Mouse (Mus musculus): ENCODE measurements around the gene Tcf12.

The Tcf12 gene

DNA sequence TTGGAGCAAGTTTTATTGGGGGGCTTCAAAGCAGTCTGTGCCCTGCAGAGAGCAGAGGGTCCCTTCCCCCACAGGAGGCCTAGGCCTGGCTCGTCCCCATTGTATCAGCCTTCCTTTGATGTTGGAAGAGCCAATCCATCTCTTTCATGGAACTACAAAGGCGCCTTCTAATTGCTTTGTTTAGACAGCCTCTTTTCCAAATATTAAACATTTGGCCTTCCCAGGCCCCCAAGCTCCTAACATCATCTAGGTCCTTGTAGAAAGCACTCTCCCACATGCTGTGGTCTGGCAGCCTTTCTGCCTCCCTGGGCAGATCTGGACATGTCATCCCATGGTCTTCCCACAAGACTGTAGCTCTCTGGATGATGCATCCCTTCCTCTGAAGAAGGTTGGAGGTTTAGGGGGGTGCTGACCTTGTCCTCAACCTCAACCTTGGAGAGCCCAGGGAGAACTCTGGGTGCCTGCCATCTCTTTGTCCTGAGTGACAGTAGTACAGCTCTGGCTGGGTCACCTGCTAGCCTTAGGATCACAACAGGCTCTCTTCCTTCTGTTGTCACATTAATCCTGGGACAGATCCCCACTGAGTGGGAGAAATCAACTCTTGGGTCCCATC is 276.4 kb downstream of the Tcf12 start:
- DNase-seq (ENCODE audit: low spot score): no peak

DNA sequence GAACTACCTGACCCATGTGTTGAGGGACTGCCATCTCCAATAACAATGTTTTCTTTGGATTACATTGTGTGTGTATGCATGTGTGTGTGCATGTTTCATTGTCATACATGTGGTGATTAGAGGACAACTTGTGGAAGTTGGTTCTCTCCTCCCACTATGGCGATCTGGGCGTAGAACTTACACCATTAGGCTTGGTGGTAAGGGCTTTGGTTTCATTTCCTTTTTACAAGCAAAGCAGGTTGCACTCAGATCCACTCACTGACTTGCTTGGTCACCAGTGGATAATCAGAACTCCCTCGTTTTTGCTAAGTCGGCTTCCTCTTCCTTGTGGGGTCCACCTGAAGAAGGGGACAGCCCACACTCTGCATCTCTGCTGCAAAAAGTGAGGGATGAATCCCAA is 277.0 kb downstream of the Tcf12 start:
- DNase-seq (ENCODE audit: low spot score): no peak

DNA sequence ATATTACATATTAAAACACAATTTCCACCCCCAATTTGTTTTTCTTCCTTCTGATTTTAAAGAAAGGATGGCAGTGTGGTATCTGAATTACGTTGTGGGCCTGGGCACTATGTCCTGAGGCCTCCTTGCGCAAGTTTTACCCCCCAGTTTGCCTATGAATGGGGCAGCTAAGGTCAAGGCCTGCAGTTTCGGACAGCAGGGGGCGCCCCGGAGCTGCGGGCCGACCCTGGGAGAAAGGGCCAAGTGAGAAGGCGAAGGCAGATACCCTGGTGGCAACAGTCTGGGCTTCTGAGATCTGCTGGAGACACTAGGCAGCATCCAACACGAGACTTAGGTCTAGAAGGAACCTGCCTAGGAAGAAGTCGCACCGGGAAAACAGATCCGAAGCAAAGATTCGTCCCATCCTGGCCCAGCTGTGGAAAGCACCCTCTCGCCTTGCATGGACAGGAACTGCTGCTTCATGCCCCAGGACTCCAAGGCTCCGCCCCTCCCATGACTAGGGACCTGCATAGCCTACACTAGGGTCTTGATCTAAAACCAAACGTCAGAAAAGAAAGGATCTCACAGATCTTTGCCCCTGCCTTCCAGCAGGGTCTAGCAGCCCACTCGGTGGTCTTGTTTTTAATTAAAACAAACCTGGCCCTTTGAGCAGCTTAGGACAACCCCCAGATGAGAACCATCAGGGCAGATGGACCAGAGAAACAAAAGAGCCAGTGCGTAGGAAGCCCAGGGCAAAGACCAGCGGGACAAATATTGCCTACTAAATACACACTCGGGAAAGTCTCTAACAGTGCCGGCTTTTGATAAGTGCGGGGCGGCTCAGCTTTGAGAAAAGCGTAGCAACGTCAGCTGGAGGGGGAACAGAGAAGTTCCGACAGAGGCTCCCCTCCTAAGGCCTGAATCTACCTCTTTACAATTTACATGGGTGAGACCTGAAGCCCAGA is 279.6 kb downstream of the Tcf12 start:
- DNase-seq (ENCODE audit: low spot score): peak; percentile 79

DNA sequence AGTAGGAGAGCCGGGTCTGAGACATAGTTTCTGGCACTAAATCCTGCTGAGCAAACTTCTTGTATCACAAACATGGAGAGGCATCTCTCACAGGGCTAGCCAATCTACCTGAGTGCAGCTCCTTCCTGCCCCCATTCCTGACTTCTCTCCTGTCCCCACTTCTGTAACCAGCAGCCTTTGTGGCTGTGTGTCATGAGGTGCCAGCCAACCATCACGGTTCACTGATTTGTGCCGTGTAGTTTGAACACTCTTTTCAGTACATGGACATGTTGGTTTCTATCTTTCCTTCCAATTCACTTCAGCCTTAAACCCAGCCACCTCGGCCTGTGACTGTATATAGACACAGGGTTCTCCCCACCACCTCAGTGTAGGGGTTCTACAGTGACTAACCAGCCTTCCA is 280.7 kb downstream of the Tcf12 start:
- DNase-seq (ENCODE audit: low spot score): no peak

DNA sequence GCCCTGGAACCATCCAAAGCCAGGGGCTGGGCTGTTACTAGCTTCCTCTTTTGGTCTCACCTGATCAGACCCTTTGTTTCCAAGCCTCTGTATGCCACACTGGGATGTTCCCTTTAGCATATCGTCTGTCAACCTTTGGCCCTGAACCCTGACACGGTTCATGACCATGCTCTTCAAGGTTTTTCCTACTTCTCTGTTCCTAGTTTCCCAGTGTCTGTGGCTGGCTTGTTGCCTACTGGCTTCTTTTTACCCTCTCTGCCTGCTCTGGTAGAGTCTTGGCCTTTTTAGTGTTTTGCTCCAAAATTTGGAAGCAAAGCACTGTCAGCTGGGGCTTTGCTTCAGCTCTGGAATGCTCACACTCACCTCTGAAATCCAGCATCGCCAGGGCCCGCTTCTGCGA is 281.3 kb downstream of the Tcf12 start:
- no peak for DNase-seq (ENCODE audit: low spot score)

DNA sequence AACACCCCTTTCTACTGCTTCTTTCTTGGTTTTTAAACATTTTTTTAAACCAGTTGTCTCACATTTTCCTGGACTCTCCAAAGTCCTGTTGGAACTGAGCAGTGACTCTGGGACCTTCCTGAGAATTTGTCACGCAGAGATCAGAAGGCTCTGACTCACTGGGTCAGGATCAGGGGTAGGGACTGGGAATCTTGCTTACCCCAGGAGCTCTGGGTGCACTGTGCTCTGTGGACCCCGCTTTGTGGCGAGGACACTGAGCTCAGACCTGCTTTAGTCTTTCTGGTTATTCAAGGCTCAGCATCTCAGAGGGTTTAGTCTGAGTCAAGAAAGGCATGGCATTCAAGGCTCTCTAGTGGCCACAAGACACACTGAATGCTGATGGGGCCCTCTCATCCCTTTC is 281.9 kb downstream of the Tcf12 start:
- no peak for DNase-seq (ENCODE audit: low spot score)

DNA sequence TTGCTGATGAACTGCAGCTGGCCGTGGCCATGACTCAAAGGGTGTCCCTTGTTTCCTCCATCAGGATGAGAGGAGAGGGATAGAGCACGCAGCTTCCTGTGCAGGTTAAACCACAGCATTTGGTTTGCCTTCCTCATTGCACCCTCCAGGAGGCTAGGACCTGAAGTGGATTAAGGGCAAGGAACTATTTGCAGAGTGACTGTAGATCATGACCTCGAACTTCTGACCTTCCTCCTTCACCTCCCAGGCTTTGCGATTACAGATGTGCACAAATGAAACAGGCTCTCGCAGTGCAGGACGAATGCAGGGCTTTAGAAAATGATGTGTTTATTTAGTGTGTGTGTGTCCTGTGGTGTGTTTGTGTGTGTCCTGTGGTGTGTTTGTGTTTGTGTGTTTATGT is 282.5 kb downstream of the Tcf12 start:
- no peak for DNase-seq (ENCODE audit: low spot score)

DNA sequence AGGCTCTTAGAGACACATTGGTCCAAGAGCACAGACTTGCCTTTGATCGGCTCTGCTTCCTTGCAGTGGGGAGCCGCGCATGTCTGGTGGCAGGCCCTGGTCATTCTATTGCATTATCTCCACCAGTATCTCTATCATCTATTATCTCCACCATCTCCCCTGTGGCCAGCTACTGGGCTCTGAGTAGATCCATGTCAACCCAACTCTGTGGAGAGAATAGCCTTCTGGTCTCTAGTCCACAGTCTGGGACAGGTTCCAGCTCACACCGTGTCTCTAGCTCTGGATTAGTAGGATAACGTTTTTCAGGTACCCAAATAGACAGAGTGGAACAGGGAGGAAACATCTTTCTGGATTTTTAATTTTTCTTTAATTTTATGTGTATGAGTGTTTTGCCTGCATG is 284.3 kb downstream of the Tcf12 start:
- DNase-seq (ENCODE audit: low spot score): no peak

DNA sequence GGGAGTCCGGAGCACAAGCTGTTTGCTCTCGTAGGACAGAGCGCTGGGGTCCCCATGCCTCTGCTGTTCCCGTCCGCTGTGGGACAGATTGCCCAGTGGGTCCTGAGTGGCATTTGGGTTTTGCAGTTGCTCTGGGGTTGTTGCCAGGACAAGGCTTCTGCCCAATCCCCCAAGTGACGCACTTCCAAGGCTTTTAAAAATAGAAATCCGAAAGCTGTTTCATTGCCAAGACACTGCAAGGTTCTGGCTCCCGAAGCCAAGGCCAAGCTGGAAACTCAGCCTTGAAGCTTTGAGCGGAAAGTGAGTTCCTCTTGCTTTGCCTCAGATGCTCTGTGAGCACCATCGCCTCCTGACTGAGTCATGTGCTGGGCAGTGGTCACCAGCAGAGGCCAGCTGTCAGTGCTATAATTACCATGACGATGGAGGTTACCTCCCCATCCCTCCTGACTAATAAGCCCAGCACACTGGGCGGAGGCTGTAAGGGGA is 285.6 kb downstream of the Tcf12 start:
- peak; percentile 60 for DNase-seq (ENCODE audit: low spot score)

DNA sequence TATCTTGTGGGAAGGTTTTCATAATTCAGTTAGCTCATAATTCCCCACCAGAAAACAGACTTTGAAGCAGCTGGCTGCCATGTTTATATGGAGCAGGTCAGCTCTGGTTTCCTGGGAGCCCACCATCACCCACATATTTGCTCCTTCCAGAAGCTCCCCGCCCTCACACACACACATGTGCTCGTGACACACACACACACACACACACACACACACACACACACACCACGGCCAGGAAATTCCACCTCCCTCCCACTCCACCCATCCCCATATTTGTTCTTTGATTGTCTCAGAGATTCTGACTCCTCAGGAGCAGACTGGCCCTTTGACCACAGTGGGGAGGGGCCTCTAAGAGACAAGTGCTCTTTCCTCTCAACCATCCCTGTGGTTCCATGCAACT is 289.7 kb downstream of the Tcf12 start:
- DNase-seq (ENCODE audit: low spot score): no peak

DNA sequence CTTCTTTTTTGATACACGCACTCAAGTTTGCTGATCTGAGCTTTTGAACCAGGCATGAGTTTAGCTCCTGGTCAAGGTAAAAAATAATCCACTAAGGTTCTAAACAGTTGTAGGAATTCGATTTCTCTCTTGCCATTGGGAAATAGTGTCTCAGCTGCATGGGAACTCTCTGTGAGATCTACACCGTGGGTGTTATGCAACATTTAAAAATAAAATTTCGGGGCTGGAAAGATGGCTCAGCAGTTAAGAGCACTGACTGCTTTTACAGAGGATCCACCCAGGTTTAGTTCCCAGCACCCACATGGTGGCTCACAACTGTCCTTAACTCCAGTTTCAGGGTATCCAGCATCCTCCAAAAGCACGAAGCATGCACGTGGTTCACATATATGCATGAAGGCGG is 293.2 kb downstream of the Tcf12 start:
- DNase-seq (ENCODE audit: low spot score): no peak

DNA sequence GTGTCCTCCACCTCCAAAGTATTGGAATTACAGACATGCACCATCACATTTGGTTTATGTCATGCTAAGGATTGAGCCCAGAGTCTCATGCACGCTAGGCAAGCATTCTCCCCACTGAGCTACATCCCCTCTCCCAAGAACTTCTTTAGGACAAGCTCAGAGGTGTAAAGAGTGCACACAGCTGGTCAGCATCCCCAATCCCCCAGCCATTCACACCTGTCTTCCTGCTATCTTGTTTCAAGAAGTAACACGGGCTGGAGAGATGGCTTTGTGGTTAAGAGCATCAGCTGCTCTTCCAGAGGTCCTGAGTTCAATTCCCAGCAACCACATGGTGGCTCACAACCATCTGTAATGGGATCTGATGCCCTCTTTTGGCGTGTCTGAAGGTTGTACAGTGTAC is 295.6 kb downstream of the Tcf12 start:
- DNase-seq (ENCODE audit: low spot score): no peak

DNA sequence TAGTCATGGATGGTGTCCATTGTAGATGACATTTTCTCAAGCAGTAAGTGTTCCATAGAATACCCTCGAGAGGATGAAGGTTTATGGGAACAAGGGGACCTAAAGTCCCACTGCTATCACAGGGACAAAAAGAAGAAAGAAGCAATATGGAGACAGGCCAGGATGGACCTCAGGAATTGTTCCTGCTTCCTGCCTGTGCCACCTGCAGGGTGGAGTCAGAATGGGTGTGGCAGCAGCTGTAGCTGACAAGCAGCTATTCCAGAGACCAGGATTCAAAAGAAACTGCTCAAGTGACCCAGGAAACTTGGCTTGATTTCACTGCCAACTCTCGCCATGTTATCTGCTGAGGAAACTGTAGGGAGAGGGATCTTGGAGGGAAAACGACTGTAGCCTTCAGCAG is 298.1 kb downstream of the Tcf12 start:
- DNase-seq (ENCODE audit: low spot score): no peak

DNA sequence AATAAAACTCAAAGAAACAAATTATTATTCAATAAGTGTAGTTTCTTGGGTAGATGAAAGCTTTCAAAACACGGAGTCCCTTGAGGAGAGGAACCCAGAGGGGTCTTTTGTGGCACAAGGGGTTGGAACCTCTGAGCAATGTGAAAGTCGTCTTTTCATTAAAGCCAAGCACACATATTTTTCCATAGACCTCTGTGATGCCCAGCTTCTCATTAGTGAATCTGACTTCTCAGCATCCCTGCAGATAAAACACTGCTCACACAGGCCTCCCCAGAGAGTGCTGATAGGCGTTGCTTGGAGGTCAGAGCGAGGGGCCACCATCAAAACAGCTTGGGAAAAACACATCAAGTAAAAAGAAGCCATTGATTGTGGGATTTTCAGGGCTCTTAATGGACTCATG is 298.8 kb downstream of the Tcf12 start:
- no peak for DNase-seq (ENCODE audit: low spot score)

DNA sequence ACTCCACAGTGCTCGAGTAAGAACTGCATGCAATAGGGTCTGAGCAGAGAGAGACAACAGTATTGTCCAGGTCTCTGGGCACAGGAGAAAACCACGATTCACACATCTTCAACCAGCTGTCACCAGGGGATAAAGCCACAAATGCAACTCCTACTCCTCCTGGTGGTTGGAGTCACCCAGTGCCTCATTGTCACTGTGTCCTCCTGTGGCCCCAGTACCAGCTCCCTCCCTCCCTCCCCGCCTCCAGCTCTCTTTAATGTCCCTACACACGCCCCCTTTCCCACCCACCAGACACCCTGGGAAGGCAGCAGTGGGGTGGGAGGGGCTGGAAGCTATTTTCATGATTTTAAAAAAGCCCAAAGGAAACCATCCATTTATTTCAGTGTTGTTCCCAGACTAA is 299.3 kb downstream of the Tcf12 start:
- DNase-seq (ENCODE audit: low spot score): no peak

DNA sequence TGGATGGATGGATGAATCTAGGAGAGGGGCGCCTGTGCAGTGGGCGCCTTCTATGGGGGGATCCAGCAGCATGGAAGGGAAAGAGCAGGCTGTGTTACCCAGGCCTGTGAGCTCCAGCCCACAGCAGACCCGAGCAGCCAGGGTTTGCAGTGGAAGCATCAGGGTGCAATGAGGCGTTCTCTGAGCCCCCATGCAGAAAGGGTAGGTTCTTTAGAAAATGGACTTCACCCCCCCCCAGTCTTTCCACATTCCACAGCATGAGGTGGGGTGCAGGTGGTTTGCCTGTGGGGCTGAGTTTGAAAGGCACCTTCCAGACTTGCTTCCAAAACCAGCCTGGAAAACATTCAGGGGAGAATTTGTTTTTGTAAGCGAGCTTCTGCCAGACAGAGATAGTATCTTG is 300.3 kb downstream of the Tcf12 start:
- DNase-seq (ENCODE audit: low spot score): no peak

DNA sequence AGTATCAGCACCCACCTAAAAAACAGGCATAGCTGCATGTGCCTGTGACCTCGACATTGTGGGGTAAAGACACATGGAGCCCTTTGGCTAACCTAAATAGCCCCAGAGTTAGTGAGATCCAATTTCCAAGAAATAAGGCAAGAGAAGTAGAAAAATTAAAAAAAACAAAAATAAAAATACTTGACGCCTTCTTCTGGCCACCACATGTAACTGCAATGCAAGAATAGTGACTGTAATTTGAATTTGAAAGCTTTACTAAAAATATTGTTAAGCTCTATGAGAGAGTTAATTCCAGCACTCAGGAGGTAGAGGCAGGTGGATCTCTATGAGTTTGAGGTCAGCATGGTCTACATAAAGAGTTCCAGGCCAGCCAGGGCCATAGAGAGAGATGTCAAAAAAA is 300.9 kb downstream of the Tcf12 start:
- DNase-seq (ENCODE audit: low spot score): no peak

DNA sequence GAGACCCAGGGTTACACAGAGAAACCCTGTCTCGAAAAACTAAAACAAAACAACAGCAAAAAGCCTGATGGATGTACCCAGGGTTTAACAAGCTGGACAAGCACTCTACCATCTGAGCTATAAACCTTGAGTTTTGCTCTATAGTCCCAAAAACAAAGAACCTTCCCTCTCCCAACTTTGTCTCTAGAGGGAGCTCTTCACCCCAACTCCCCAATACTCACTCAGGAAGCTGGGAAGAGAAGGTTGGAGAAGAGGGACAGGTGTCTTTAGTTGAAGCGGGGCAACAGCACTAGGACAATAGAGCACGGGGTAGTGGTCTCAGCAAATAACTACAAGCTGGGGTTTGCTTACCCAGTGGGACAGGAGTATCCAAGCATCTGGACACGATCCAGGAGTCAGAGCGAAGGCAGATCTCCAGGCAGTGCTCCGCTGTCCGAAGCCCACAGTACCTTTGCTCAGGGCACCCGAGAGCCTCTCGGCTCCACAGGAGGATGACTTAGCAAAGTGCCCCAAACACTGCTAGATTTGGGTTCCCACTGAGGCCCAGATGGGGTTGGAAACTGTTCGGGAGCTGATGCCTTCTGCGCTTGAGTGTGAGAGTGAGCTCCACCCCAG is 302.9 kb downstream of the Tcf12 start:
- no peak for DNase-seq (ENCODE audit: low spot score)

DNA sequence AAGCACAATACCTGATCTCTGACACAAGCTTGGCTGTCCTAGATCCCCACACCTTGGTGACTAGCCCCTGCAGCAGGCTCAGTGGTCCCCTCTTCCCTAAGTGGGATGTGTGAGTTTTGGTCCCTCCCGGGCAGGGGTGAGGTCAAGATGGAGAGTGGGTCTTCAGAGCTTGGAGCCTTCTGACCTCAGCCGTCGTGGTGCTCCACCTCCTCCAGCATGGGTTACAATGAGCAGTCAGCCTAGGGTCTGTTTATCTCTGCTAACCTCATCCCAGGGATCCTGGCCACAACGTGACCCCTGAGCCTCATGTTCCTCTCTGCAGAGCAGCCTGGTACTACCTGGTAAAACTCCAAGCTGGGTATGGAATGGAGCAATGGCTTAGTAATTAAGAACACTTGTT is 303.9 kb downstream of the Tcf12 start:
- no peak for DNase-seq (ENCODE audit: low spot score)

DNA sequence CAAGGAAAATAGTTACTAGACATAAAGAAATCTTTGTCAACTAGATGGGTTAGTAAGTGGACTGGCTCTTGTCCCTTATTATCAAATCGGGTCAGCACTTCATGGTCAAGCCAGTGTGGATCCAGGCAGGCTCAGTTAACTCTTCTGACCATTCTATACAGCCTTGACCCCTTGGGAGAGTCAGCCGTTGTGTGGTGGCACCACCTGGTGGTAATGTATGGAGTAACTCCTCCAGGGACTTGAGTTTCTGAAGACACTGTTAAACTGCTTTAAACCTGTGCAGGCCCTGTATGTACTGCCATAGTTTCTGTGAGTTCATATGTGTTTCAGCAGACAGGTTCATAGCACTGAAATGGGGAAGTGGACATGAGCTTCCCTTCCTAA is 305.3 kb downstream of the Tcf12 start:
- DNase-seq (ENCODE audit: low spot score): peak; percentile 81

DNA sequence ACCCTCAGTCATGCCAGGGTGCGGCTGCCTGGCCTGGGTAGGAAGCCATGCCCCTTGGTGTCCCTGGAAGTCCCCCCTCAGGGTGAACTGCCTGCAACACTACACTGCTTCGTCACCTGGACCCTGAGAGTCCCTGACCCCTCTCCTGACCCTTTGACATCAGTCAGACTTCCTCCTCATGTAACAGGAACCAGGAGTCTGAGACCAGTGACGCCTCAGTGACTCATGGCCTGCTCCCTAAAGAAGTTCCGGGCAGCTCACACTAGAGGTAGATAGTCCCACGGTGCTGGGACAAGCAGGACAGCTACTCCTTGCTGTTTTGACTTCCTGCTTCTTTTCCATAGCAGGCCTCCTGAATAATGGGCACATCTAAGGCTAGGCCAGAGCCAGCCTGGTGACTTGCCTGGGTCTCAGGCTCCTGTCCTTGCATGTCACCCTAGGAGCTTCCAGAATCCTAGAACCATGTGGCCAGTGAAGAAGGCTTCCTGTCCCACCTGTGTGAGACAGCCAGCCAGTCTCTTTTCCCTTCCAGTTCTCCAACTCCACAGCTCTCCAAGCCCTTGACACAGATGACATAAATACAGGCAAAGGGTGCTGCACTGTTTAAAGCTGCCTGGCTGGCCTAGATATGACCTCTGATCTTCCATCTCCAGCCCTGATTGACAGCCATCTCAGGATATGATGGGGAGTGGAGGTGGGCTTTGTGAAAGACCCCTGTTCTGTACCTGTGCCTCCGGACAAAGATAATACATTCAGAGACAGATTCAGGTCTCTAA is 305.8 kb downstream of the Tcf12 start:
- no peak for DNase-seq (ENCODE audit: low spot score)

DNA sequence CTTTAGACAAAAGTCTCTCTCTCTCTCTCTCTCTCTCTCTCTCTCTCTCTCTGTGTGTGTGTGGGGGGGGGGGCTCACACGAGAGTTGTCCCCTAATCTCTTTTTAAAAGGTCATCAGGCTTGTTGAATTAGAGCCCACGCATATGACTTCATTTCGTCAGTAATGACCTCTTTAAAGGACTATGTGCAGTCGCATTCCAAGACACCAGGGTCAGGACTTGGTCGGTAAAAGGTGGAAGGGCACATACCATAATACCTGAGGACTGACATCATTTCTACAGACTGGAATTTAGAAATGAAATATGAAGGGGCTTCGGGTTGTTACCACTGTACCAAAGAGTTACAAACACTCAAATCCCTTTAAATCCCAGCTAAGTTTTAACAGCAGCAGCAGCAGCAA is 307.6 kb downstream of the Tcf12 start:
- no peak for DNase-seq (ENCODE audit: low spot score)

Data from lung, postnatal 25 days (tissue).